Mouse (Mus musculus) heart, adult 2 months (tissue): ENCODE measurements around the gene Prdm12.

Experiments
- CTCF ChIP-seq: fragments of 200-600 bp; IDR thresholded peaks from 2 replicates; pipeline ENCODE4 v1.8.1; 2022; ENCODE audit warnings: antibody characterized with exemption, mild to moderate bottlenecking, moderate library complexity
- POLR2A ChIP-seq: fragments of 200-500 bp; IDR thresholded peaks from 2 replicates; pipeline ENCODE4 v1.6.1; 2011; ENCODE audit warnings: mild to moderate bottlenecking, low read depth, low read length, control low read depth; ENCODE audit not compliant: insufficient read depth

GRCm38 (mm10) chr2:31662939-31663803, 23.3 kb downstream of the Prdm12 start:
- TF ChIP-seq CTCF, result no peak
- TF ChIP-seq POLR2A, result no peak
